Mouse (Mus musculus) embryonic facial prominence, embryonic 13.5 days (tissue): ENCODE data around the gene Nectin2. TPM values are rescaled to one million over a fixed set of nuclear protein-coding genes. Genes with fewer than 3 reads are reported as not detected.

ENCODE experiments used
- ATAC-seq: fragments of 200-750 bp; cut with Nextera tagmentation; 2 replicates; pipeline ENCODE4 v1.8.0; 2017; ENCODE audit warnings: low read depth; ENCODE audit not compliant: insufficient number of reproducible peaks, insufficient read depth, low FRiP score, low TSS enrichment
- H3K27ac ChIP-seq: fragments of 300-500 bp; sonication (generic); 2 replicates; pipeline ENCODE4 v1.5.1; 2015; ENCODE audit warnings: moderate library complexity, mild to moderate bottlenecking, inconsistent platforms
- H3K27me3 ChIP-seq: fragments of 300-500 bp; sonication (generic); 2 replicates; pipeline ENCODE4 v1.6.1; 2015; ENCODE audit warnings: mild to moderate bottlenecking, inconsistent platforms
- H3K36me3 ChIP-seq: fragments of 300-500 bp; sonication (generic); 2 replicates; pipeline ENCODE4 v1.6.1; 2015; ENCODE audit warnings: mild to moderate bottlenecking, inconsistent platforms
- H3K4me1 ChIP-seq: fragments of 300-500 bp; sonication (generic); 2 replicates; pipeline ENCODE4 v1.6.1; 2015; ENCODE audit warnings: inconsistent platforms
- H3K4me2 ChIP-seq: fragments of 300-500 bp; sonication (generic); 2 replicates; pipeline ENCODE4 v1.6.1; 2015; ENCODE audit warnings: moderate library complexity, mild to moderate bottlenecking, inconsistent platforms
- H3K4me3 ChIP-seq: fragments of 300-500 bp; sonication (generic); 2 replicates; pipeline ENCODE4 v1.5.1; 2015; ENCODE audit warnings: mild to moderate bottlenecking, inconsistent platforms
- H3K9ac ChIP-seq: fragments of 300-500 bp; sonication (generic); 2 replicates; pipeline ENCODE4 v1.6.1; 2015; ENCODE audit warnings: mild to moderate bottlenecking, inconsistent platforms
- H3K9me3 ChIP-seq: fragments of 300-500 bp; sonication (generic); 2 replicates; pipeline ENCODE4 v1.6.1; 2016; ENCODE audit warnings: inconsistent platforms
- whole genome bisulfite sequencing: fragments of 180-500 bp; shearing (Covaris S2); methylation state at CpG from one replicate; pipeline ENCODE4 v1.1.7; 2015; ENCODE audit warnings: mixed read lengths; 5-methylcytosine and 5-hydroxymethylcytosine counted together
- polyA plus RNA-seq: library from polyadenylated mRNA; unstranded; fragments of >200 nt; fragmentation: Nextera tagmentation; extraction: Ambion mirVana; gene quantifications from 2 replicates; pipeline ENCODE4 v1.2.1, GENCODE M21; 2015

Nectin2 gene
- polyA plus RNA-seq, 1 experiment from 2014 or later, result 87.0 TPM

GRCm38 (mm10) chr7:19680702-19681101, 69.6 kb downstream of the Nectin2 start:
- H3K27ac ChIP-seq, result no peak overlapping the region
- H3K9ac ChIP-seq, result no peak overlapping the region
- H3K36me3 ChIP-seq, result no peaks in the 10 kb centered on the region
- H3K4me2 ChIP-seq, result no peak overlapping the region
- no peaks in the 10 kb centered on the region for H3K4me1 ChIP-seq
- H3K4me3 ChIP-seq, result no peak overlapping the region
- H3K27me3 ChIP-seq, result no peaks in the 10 kb centered on the region
- H3K9me3 ChIP-seq, result no peaks in the 10 kb centered on the region
- no peak for ATAC-seq
- WGBS, result 88% methylated on average over 2 of the region's 2 CpGs

- Histone ChIP-seq H3K4me2 (no peak overlapping the region), H3K27me3 (no peaks in the 10 kb centered on the region), H3K36me3 (no peaks in the 10 kb centered on the region), H3K9me3 (no peaks in the 10 kb centered on the region), H3K27ac (no peak overlapping the region), H3K4me3 (no peak overlapping the region), H3K4me1 (no peaks in the 10 kb centered on the region), H3K9ac (no peak overlapping the region)
- ATAC-seq, result no peak
- 86% methylated on average over 3 of the region's 3 CpGs for WGBS
Observed at GRCm38 (mm10) chr7:19678901-19679300, 71.4 kb downstream of the Nectin2 start.

- no peaks in the 10 kb centered on the region for H3K4me1 ChIP-seq
- no peaks in the 10 kb centered on the region for H3K9me3 ChIP-seq
- H3K27me3 ChIP-seq, result no peaks in the 10 kb centered on the region
- H3K4me2 ChIP-seq, result no peak within 1 kb of the TSS
- no peaks in the 10 kb centered on the region for H3K36me3 ChIP-seq
- no peak within 1 kb of the TSS for H3K27ac ChIP-seq
- no peak within 1 kb of the TSS for H3K9ac ChIP-seq
- H3K4me3 ChIP-seq, result no peak within 1 kb of the TSS
- ATAC-seq, result no peak
- WGBS, result 62% methylated on average over 8 of the region's 8 CpGs
Observed at GRCm38 (mm10) chr7:19677872-19678271, 72.4 kb downstream of the Nectin2 start, which contains the start of gene Apoc2. Gene Apoc2 (minus strand): TSS chr7:19677941.

- no peaks in the 10 kb centered on the region for H3K27me3 ChIP-seq
- no peak for ATAC-seq
- no peak overlapping the region for H3K4me3 ChIP-seq
- H3K4me2 ChIP-seq, result no peak overlapping the region
- no peak overlapping the region for H3K9ac ChIP-seq
- WGBS, result 53% methylated on average over 1 of the region's 1 CpGs
- H3K27ac ChIP-seq, result no peak overlapping the region
- no peaks in the 10 kb centered on the region for H3K4me1 ChIP-seq
- no peaks in the 10 kb centered on the region for H3K36me3 ChIP-seq
- H3K9me3 ChIP-seq, result no peaks in the 10 kb centered on the region
Observed at GRCm38 (mm10) chr7:19676662-19677061, 73.6 kb downstream of the Nectin2 start.

GRCm38 (mm10) chr7:19675824-19676223, 74.5 kb downstream of the Nectin2 start:
- Histone ChIP-seq H3K9ac (no peak overlapping the region), H3K4me3 (no peak overlapping the region), H3K27me3 (no peaks in the 10 kb centered on the region), H3K4me1 (no peaks in the 10 kb centered on the region), H3K4me2 (no peak overlapping the region), H3K36me3 (no peaks in the 10 kb centered on the region), H3K27ac (no peak overlapping the region), H3K9me3 (no peaks in the 10 kb centered on the region)
- 77% methylated on average over 10 of the region's 10 CpGs for WGBS
- ATAC-seq, result no peak

- Histone ChIP-seq H3K36me3 (no peaks in the 10 kb centered on the region), H3K4me2 (no peak overlapping the region), H3K9ac (no peak overlapping the region), H3K27ac (no peak overlapping the region), H3K9me3 (no peaks in the 10 kb centered on the region), H3K4me1 (peaks cover 5% of the 10 kb centered on the region), H3K4me3 (no peak overlapping the region), H3K27me3 (no peaks in the 10 kb centered on the region)
- WGBS, result 60% methylated on average over 14 of the region's 14 CpGs
- ATAC-seq, result no peak
Observed at GRCm38 (mm10) chr7:19673083-19673699, 77.1 kb downstream of the Nectin2 start.

- Histone ChIP-seq H3K4me1 (peaks cover 5% of the 10 kb centered on the region), H3K9me3 (no peaks in the 10 kb centered on the region), H3K36me3 (no peaks in the 10 kb centered on the region), H3K9ac (no peak overlapping the region), H3K27ac (no peak overlapping the region), H3K4me2 (no peak overlapping the region), H3K27me3 (no peaks in the 10 kb centered on the region), H3K4me3 (no peak overlapping the region)
- ATAC-seq, result no peak
- WGBS, result 68% methylated on average over 10 of the region's 10 CpGs
Observed at GRCm38 (mm10) chr7:19671511-19671910, 78.8 kb downstream of the Nectin2 start.

- 5% methylated on average over 10 of the region's 10 CpGs for WGBS
- peak; percentile 45 for ATAC-seq
Observed at GRCm38 (mm10) chr7:19668947-19669721, 81.1 kb downstream of the Nectin2 start.

GRCm38 (mm10) chr7:19667434-19667833, 82.8 kb downstream of the Nectin2 start:
- no peak overlapping the region for H3K9ac ChIP-seq
- peaks cover 23% of the 10 kb centered on the region for H3K4me1 ChIP-seq
- no peaks in the 10 kb centered on the region for H3K27me3 ChIP-seq
- H3K36me3 ChIP-seq, result no peaks in the 10 kb centered on the region
- H3K4me2 ChIP-seq, result no peak overlapping the region
- no peaks in the 10 kb centered on the region for H3K9me3 ChIP-seq
- 75% methylated on average over 2 of the region's 2 CpGs for WGBS
- no peak overlapping the region for H3K27ac ChIP-seq
- H3K4me3 ChIP-seq, result no peak overlapping the region
- no peak for ATAC-seq

More at GRCm38 (mm10) chr7:19668947-19669721, 81.1 kb downstream of the Nectin2 start:
- Histone ChIP-seq H3K27ac (peak overlapping the region; percentile 73), H3K9ac (peak overlapping the region; percentile 62), H3K9me3 (no peaks in the 10 kb centered on the region), H3K4me2 (peak overlapping the region; percentile 47), H3K27me3 (no peaks in the 10 kb centered on the region), H3K4me3 (peak overlapping the region; percentile 17), H3K36me3 (no peaks in the 10 kb centered on the region), H3K4me1 (peaks cover 10% of the 10 kb centered on the region)

GRCm38 (mm10) chr7:19666750-19667149, 83.5 kb downstream of the Nectin2 start:
- Histone ChIP-seq H3K4me2 (no peak overlapping the region), H3K27me3 (no peaks in the 10 kb centered on the region), H3K9me3 (no peaks in the 10 kb centered on the region), H3K27ac (no peak overlapping the region), H3K36me3 (peaks cover 3% of the 10 kb centered on the region), H3K4me1 (peaks cover 23% of the 10 kb centered on the region), H3K9ac (no peak overlapping the region), H3K4me3 (no peak overlapping the region)
- ATAC-seq, result no peak
- WGBS, result 63% methylated on average over 3 of the region's 3 CpGs
